Mouse (Mus musculus): ENCODE results near the gene Gpr18. TPM values are rescaled to one million over a fixed set of nuclear protein-coding genes. Genes with fewer than 3 reads are reported as not detected.
"Not testable (repeated sequence)": the region's sequence is repeated elsewhere in the genome, so short reads cannot be mapped to it uniquely, and the experiment has no call there.

Gpr18 gene
- total and polyA plus RNA-seq, 3 experiments: 0.12 to 0.38 TPM; not detected in 1

DNA sequence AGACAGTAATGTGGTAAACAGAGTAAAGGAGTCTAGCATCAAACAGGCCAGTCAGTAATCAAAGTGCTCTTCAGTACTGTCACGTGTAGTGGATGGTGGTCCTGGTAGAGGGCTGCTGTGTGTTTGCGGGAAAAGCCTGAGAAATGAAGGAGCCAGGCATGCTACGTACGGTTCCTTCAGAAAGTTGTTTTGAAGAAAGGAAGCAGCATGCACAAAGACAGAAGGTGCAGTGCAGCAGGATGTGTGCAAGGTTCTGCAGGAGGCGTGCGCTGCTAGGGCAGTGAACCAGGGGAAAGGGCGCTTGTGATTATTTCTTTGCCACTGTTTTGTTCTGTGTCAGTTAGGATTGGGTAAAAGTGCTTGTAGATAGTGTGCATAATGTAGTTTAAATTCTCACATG lies 34.4 kb downstream of the Gpr18 start:
- no peak for DNase-seq

DNA sequence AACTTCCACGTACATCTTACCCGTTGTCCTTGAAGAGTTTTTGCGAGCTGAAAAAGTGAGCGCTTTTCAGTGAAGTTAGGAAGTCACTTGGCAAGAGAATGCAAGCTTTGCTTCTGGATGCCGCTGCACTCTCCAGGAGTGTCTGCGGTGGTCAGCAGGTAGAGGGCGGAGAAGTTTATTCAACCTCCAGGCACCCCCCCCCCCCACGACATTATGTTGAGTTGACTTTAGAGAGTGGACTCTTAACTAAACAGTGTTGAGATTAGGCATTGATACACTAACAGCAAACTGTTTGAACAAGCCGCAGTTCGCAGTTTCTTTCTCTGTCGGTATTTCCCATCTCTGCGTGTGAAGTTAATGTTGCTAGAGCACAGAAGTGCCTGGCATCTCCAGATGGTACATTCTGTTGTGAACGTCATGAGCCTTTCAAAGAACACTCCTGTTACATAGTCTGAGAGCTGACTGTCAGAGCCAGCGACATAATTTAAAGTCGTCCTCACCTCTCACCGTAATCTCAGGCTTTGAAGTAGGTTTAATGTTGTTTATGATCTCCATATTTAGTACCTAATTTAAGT lies 36.2 kb downstream of the Gpr18 start:
- DNase-seq: no peak

DNA sequence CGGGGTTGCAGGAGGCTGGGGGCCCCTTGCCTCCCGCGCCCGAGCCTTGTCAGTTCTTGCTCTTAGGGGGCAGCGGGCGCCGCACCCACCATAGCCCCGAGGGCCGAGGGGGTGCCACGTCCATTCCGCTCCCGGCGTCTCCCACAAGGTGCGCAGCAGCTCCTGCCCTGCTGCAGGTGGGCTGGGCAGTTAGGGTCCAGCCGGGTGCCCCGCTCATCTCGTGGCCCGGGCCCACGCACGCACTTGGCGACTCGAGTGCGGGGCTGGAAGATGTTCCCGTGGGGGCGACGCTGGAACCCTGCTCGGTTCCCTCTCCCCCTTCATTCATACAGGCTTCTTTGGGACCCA lies 36.7 kb downstream of the Gpr18 start:
- no peak for DNase-seq

DNA sequence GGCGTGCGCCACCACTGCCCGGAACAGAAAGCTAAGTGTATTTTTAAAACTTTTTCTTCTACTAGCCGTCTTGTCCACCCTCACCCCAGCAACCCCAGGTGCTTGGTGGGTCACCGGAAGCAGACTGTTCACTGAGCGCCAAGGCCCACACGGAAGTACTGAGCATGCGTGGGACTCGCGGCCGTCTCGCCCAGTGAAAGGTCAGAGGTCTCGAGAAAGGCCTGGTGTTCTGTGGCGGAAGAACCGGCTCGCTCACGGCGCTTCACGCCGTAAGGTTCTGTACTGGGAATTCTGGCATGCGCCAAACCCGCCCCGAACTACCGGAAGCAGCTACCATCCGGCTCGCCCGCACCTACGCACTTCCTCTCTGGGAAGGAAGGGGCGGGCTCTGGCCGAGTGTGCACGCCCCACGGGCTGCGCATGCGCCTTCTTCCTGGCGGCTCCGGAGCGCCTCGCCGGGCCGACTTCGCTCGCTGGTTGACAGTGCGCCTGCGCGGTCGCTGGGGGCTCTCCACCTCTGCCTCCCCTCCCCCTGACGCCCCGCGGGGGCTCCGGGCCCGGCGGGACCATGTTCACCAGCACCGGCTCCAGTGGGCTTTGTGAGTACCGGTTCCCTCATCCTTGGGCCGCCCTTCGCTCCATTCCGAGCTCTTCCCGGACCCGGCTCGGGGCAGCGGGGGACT lies 37.3 kb downstream of the Gpr18 start, which contains the start of gene Ubac2:
Gene Ubac2 (plus strand): TSS at position 445 of the 683 bp plus-strand sequence.
- DNase-seq: peak; percentile 98

DNA sequence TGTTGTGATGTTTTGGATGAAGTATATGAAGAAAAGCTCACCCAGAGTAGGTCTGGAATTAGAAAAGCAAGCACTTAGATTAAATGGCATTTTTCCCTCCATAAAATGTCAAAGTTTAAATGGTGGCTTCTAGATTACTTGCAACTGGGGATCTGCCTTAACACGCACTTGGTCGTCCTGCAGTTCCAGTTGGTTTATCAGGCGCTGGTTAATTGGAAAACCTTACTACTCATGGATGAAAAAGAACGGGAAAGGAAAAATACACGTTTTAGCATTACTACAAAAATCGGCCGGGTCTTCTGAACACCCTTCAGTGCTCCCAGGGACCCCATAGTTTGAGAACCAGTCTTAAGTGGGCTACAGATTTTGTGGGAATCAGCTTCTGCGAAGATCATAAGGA lies 37.9 kb downstream of the Gpr18 start:
- DNase-seq: no peak

DNA sequence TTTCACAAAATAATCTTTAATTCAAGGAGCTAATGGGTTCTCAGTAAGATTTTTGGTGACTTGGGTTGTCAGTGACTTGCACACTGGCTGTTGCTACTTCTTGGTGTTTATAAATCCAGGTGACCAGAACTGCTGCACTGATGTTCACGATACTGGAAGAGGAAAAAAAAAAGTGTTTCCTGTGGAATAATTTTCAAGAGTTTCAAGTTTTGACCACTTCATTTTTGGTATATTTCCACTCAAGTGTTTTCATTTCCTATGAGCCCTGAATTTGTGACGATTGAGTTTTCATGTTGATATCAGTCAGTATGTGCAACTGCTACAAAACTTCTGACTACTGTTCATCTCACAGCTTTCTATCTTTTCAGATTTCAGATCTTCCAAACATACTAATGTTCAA lies 38.7 kb downstream of the Gpr18 start:
- DNase-seq: no peak

DNA sequence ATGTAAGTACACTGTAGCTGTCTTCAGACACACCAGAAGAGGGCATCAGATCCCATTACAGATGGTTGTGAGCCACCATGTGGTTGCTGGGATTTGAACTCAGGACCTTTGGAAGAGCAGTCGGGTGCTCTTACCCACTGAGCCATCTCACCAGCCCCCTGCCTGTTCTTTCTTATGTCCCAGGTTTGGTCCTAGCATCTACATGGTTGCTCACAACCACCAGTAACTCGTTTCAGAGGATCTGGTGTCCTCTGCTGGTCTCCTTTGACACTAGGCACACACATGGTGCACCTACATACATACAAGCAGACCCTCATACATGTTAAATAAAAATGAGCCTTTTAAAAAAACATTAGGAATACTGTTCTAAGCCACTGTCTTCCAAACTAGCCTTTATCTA lies 39.4 kb downstream of the Gpr18 start:
- not testable (repeated sequence) for DNase-seq

DNA sequence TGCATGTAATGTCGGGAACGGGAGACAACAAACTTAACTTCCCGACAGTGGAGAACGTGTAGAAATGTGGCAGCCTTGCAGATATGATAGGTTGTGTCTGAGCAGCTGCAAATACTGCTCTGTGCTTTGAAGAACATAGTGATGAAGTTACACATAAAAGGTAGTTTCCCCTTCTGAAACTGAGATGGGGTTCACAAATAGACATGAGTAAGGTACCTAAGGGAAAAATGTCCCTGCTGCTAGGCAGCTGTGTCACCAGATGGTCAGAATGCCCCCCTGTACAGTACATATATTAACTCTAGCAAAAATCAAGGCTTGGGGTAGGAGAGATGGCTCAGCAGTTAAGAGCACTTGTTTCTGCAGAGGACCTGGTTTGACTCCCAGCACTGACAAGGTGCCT lies 41.9 kb downstream of the Gpr18 start:
- no peak for DNase-seq

DNA sequence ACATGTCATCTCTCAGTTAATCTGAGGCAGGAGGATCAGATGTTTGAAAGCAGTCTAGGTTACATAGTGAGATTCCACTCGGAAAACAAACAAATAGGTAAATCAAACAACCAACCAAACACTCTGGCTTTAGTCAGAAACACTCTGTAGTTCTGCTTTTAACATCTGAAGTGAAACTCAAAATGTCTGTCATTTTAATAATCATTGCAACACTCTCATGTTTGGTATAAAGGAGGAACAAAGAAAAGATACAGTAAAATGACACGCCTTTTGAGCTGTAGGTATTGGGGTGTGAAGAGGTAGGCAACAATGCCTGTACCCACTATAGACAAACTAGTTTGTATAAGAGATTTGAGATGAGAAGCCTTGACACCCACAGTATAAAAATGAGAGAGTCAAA lies 42.4 kb downstream of the Gpr18 start:
- no peak for DNase-seq

DNA sequence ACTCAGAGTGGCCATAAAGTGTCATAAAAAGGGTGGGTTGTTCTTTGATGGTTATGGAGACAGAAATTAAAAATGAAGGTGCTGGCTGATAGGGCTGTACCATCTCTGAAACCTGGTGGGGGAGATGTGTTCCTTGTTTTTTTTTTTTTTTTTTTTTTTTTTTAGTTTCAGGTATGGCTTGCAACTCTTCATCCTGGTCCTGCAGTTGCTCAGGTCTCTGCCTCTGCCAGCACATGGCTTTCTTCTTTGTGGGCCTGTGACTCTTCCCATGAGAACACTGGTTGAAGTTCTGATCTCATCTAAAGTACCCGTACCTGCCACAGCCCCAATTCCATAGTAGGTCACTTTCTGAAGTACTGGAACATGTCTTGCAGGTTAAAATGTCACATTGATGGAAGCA lies 42.8 kb downstream of the Gpr18 start:
- no peak for DNase-seq

DNA sequence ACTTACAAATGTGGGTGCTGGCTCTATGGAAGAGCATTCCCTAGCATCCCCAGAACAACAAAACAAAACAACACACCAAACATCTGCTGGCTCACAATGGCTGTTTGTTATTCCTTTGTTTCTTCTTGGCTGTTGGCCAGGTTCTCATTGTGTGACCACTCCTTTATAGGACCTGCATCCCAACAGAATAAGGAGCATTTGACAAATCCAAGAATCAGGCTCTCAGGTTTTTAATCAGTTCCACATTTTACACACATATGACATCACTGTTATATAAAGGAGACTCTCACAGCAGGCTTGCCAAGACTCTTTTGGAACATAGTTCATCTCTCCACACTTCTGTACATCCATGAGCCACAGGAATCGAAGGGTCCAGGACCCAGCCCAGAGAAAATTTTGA lies 46.5 kb downstream of the Gpr18 start:
- no peak for DNase-seq

DNA sequence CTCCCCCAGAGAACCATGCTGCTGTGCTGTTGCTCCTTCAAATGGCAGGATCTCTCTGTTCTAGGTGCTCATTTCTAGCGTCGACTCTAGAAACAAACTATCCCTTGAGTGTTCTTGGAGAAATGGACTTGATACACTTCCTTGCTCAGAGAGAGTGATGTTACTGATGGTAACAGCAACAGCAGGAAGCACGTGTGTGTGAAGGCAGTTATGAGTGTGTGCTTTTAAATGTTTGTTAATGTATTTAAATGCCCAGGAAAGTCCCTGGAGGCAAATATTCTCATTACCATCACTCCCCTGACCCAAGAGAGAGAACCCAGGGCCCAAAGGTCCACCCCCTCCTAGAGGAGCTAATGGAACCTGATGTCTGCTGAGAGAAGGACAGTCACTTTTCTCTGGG lies 49.0 kb downstream of the Gpr18 start:
- DNase-seq: no peak

DNA sequence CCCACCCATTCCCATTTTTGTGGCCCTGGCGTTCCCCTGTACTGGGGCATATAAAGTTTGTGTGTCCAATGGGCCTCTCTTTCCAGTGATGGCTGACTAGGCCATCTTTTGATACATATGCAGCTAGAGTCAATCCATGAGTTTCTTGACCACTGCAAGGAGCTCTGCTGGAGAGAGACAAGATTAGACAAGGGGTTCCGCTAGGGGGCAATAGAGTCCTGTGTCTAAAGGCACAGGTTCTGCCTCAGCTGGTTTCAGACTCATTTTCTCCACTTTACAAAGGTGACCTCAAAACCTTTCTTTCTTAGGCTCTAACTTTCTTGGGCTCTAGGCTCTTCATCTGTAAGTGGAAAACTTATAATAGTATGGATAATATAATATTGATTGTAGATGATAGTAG lies 50.4 kb downstream of the Gpr18 start:
- peak; percentile 67 for DNase-seq

Other genes with a start within 250 kb of the Gpr18 start
- gene Dock9, start 117.9 kb downstream of the Gpr18 start, total RNA-seq (2021): 10 to 100 TPM; 18.6 to 29.2 TPM
- gene Dock9, start 117.9 kb downstream of the Gpr18 start, polyA plus RNA-seq (2012; rRNA removed): 8.0 and 10.0 TPM in 2 replicates
- gene Ubac2, start 37.2 kb downstream of the Gpr18 start, total RNA-seq (2021): 10 to 100 TPM; 30.4 to 42.2 TPM
- 66.7 and 69.0 TPM in 2 replicates for gene Ubac2, start 37.2 kb downstream of the Gpr18 start, polyA plus RNA-seq (2012; rRNA removed)
- 1 to 10 TPM in 1 of 2 experiments, under 1 TPM in 1; 0.35 to 1.5 TPM for gene Gpr183, start 49.4 kb upstream of the Gpr18 start, total RNA-seq (2021)
- 0.62 and 0.67 TPM in 2 replicates for gene Gpr183, start 49.4 kb upstream of the Gpr18 start, polyA plus RNA-seq (2012; rRNA removed)
- not detected for gene Timm8a2, start 118.9 kb upstream of the Gpr18 start, total RNA-seq (2021)
- gene Timm8a2, start 118.9 kb upstream of the Gpr18 start, polyA plus RNA-seq (2012; rRNA removed): not detected in 2 replicates
- gene Tm9sf2, start 191.3 kb upstream of the Gpr18 start, total RNA-seq (2021): 100 to 1,000 TPM; 142 to 153 TPM
- 558 and 638 TPM in 2 replicates for gene Tm9sf2, start 191.3 kb upstream of the Gpr18 start, polyA plus RNA-seq (2012; rRNA removed)

Data from adrenal gland, adult 2 months (tissue).